Mouse (Mus musculus) liver, embryonic 16.5 days (tissue): ENCODE data around the gene Kif11. TPM values are rescaled to one million over a fixed set of nuclear protein-coding genes. Genes with fewer than 3 reads are reported as not detected.

Source experiments
- ATAC-seq: fragments of 200-750 bp; cut with Nextera tagmentation; 2 replicates; pipeline ENCODE4 v1.8.0; 2017; ENCODE audit warnings: low read depth, mild to moderate bottlenecking, moderate number of reproducible peaks, moderate library complexity
- H3K27ac ChIP-seq: fragments of 300-500 bp; sonication (generic); 2 replicates; pipeline ENCODE4 v1.5.1; 2014; ENCODE audit warnings: mild to moderate bottlenecking, low read length
- H3K27me3 ChIP-seq: fragments of 300-500 bp; sonication (generic); 2 replicates; pipeline ENCODE4 v1.6.1; 2014; ENCODE audit warnings: low read depth, low read length, mixed read lengths; ENCODE audit not compliant: control insufficient read depth, insufficient read depth
- H3K36me3 ChIP-seq: fragments of 300-500 bp; sonication (generic); 2 replicates; pipeline ENCODE4 v1.6.1; 2014; ENCODE audit warnings: mild to moderate bottlenecking; ENCODE audit not compliant: control insufficient read depth, insufficient read depth
- H3K4me1 ChIP-seq: fragments of 300-500 bp; sonication (generic); 2 replicates; pipeline ENCODE4 v1.6.1; 2014; ENCODE audit warnings: low read depth, low read length, mixed read lengths; ENCODE audit not compliant: control insufficient read depth
- H3K4me2 ChIP-seq: fragments of 300-500 bp; sonication (generic); 2 replicates; pipeline ENCODE4 v1.6.1; 2014; ENCODE audit warnings: low read depth, low read length, mixed read lengths
- H3K4me3 ChIP-seq: fragments of 300-500 bp; sonication (generic); 2 replicates; pipeline ENCODE4 v1.5.1; 2014; ENCODE audit warnings: low read depth, mild to moderate bottlenecking, low read length
- H3K9ac ChIP-seq: fragments of 300-500 bp; sonication (generic); 2 replicates; pipeline ENCODE4 v1.6.1; 2014; ENCODE audit warnings: low read depth, low read length
- H3K9me3 ChIP-seq: fragments of 300-500 bp; sonication (generic); replicated peaks from 2 replicates; pipeline ENCODE4 v1.6.1; 2016; ENCODE audit warnings: low read length; ENCODE audit not compliant: control insufficient read depth
- WGBS: fragments of 180-500 bp; shearing (Covaris S2); extraction: QIAGEN DNeasy Blood & Tissue Kit; methylation state at CpG from one replicate; pipeline ENCODE4 v1.1.7; 2014; ENCODE audit not compliant: insufficient replicate concordance; 5-methylcytosine and 5-hydroxymethylcytosine counted together
- polyA plus RNA-seq: library from polyadenylated mRNA; unstranded; fragments of >200 nt; fragmentation: Nextera tagmentation; extraction: Ambion mirVana; gene quantifications from 2 replicates; pipeline ENCODE4 v1.2.1, GENCODE M21; 2015

Kif11 gene
- polyA plus RNA-seq, 1 experiment from 2014 or later = 50.1 TPM

DNA sequence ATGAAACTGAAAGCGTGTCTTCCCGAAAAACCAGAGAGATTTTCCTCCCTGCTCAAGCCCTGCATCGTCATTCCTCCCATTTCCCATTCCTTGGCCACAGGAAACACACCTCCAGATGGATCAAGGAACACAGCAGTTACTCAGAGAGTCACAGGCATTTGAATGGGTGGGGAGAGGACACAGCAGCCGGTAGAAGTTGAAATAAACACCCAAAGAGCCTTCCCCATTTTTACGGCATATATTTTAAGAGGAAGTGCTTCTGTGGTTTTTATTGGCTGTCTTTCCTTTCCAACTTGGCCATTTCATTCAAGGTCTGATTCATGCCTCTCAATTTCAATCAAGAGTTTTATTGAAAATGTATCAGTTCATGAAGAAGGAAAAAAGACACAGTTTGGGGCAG is 72.0 kb downstream of the Kif11 start:
- no peak for ATAC-seq
- no peaks in the 10 kb centered on the region for H3K27me3 ChIP-seq
- peak overlapping the region; percentile 25; the same call in 1 of the 2 replicates for H3K4me3 ChIP-seq
- H3K36me3 ChIP-seq = no peaks in the 10 kb centered on the region
- no peak overlapping the region for H3K9ac ChIP-seq
- H3K4me1 ChIP-seq = peaks cover 5% of the 10 kb centered on the region
- H3K27ac ChIP-seq = no peak overlapping the region
- 25% methylated on average over 5 of the region's 5 CpGs for WGBS
- H3K4me2 ChIP-seq = 0 out of 2 replicates have a peak overlapping the region, but pooled peaks have one; percentile 12
- no peaks in the 10 kb centered on the region for H3K9me3 ChIP-seq

DNA sequence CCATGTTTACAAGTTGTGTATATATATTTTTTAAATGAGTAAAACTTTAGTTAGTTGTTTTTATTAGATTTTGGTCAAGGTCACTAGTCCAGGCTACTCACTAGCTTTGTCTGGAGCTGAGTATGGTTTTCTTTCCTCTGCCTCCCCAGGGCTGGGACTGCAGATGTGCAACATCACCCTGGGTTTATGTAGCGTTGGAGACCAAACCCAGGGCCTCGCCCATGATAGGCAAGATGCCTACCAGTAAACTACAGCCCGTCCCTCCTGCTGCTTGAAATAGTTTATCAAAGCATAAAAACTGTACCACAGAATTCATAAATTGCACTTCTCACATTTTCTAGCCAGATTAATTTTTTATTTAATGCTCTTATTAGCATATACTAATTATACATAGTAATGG is 73.0 kb downstream of the Kif11 start:
- H3K27ac ChIP-seq = no peak overlapping the region
- no peaks in the 10 kb centered on the region for H3K27me3 ChIP-seq
- H3K4me1 ChIP-seq = no peaks in the 10 kb centered on the region
- no peak for ATAC-seq
- H3K4me3 ChIP-seq = no peak overlapping the region
- no peak overlapping the region for H3K9ac ChIP-seq
- WGBS = 41% methylated on average over 3 of the region's 3 CpGs
- no peak overlapping the region for H3K4me2 ChIP-seq
- no peaks in the 10 kb centered on the region for H3K9me3 ChIP-seq
- no peaks in the 10 kb centered on the region for H3K36me3 ChIP-seq

DNA sequence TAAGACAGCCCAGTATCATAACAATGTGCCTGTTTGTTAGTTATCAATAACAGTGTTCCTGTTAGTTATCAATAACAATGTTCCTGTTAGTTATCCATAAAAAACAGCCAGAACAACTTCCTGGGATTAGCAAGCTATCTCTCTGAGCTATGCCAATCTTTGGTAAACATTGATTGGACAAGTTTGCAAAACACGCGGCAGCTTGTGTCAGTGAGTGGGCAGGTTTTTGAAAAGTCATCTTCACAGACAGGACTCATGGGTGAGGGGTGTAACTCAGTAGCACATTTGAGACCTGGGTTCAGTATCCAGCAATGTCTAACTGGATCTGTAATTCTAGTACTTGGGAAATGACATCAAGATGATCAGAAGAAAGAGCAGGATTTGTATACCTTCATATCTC is 79.3 kb downstream of the Kif11 start:
- Histone ChIP-seq H3K9ac (no peak overlapping the region), H3K4me2 (no peak overlapping the region), H3K27me3 (no peaks in the 10 kb centered on the region), H3K4me3 (no peak overlapping the region), H3K36me3 (no peaks in the 10 kb centered on the region), H3K27ac (no peak overlapping the region), H3K9me3 (peaks cover 2% of the 10 kb centered on the region; the same call in 1 of the 2 replicates), H3K4me1 (no peaks in the 10 kb centered on the region)
- WGBS = 42% methylated on average over 2 of the region's 2 CpGs
- ATAC-seq = no peak

DNA sequence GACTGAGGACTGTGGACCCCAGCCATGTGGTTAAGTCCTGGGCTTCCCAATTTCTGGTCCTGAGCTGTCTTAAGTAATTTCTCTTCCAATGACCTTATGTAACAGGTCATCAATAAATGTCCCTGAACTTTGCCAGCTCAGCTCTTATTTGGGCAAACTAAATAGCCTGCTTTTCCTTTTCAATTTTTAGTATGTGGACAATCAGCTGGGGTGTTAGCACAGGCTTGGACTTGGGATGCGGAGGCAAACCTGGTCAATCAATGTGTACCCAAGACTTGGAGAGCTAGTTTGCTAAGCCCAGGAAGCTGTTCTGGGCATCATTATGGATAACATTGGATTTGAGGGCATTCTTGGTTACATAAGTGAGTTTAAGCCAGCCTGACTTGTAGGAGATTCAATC is 79.8 kb downstream of the Kif11 start:
- Histone ChIP-seq H3K27ac (no peak overlapping the region), H3K36me3 (no peaks in the 10 kb centered on the region), H3K9ac (no peak overlapping the region), H3K4me2 (no peak overlapping the region), H3K4me3 (no peak overlapping the region), H3K4me1 (no peaks in the 10 kb centered on the region), H3K9me3 (peaks cover 2% of the 10 kb centered on the region; the same call in 1 of the 2 replicates), H3K27me3 (no peaks in the 10 kb centered on the region)
- 82% methylated on average over 1 of the region's 1 CpGs for WGBS
- ATAC-seq = no peak

DNA sequence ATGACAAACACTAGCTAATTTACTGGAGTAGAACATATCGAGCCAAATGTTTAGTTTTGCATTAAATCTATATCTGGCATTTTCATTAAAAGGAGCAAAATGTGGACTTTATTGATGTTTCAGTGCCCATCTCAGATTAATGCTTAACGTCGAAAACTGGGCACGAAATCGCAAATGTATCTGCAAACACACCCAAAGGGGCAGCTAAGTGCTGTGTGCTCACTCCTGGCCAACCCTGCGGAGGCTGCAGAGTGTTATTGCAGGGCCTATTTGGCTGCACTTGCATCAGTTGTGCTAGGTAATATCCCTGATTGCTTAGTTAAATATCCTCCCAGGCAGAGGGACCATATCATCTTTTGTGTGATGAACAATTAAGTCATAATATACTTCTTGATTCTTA is 81.8 kb downstream of the Kif11 start:
- Histone ChIP-seq H3K4me3 (no peak overlapping the region), H3K4me1 (no peaks in the 10 kb centered on the region), H3K4me2 (no peak overlapping the region), H3K27me3 (no peaks in the 10 kb centered on the region), H3K9ac (no peak overlapping the region), H3K36me3 (no peaks in the 10 kb centered on the region), H3K9me3 (peaks cover 2% of the 10 kb centered on the region; the same call in 1 of the 2 replicates), H3K27ac (no peak overlapping the region)
- ATAC-seq = no peak
- 74% methylated on average over 6 of the region's 6 CpGs for WGBS

DNA sequence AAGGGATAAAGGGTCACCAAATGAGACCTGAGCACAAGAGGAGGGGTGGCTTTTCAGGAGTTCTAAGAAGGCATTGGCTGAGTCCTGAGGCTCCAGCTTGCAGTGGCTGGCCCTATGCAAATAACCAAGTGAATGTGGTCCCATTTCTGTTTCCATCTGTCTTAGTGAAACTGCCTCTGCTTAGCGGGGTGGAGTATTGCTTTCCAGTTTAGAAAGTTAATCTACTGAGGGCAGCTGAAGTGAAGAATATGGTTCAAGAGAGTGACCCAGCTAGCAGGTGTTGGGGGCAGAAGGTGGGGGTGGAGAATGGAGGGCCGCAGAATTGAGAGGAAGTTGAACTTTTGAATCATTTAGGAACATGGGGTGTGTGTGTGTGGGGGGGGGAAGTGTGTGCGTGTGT is 90.2 kb downstream of the Kif11 start:
- 36% methylated on average over 3 of the region's 3 CpGs for WGBS
- Histone ChIP-seq H3K27ac (no peak overlapping the region), H3K9me3 (no peaks in the 10 kb centered on the region), H3K4me1 (no peaks in the 10 kb centered on the region), H3K36me3 (no peaks in the 10 kb centered on the region), H3K4me2 (no peak overlapping the region), H3K9ac (no peak overlapping the region), H3K4me3 (no peak overlapping the region), H3K27me3 (no peaks in the 10 kb centered on the region)
- no peak for ATAC-seq

DNA sequence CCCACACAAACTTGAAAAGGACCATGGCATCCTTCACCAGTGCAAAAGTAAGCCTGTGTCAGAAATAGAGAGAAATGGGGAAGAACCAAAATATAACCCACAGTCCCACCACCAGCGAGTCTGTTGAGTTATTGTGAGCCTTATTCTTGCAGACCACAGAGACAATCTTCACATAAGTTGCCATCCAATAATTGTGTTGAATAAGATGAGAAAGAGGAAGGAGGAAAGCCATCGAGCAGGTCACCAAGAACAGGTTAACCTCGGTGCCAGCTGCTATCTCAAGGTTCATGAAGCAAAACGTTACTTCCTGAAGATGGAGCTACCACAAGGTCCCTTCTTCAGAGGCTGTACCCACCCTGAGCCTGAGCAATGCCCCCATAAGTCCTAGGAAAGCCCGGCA is 90.8 kb downstream of the Kif11 start:
- no peak overlapping the region for H3K4me3 ChIP-seq

DNA sequence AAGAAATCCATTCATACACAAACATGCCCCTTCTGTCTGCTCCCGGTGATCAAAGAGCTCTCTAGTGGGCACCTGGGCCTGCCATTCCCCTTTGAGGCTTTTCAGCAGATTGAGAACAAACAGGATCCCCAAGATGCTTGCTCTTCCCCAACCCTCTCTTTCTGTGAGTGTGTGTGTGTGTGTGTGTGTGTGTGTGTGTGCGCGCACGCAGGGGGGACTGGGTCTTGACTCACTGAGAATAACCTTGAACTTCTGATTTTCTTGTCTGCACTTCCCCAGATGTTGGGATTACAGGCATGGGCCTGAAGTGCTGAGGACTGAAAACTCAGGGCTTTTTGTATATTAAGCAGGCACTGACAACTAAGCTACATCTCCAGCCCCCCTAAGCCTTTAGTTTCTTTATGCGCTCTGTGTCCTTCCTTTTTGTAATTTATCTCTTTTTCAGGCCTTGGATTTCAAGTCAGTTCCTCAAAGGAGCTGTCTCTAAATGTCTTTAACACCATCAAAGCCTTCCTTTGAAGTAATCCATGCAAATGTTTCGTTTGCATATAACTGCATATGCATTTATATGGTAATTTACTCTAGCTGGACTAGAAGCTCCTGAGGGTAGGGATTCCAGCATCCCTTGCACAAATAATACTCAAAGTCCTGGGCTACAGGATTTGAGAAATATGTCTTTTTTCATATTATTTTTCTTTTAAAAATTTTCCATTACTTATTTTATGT is 92.8 kb downstream of the Kif11 start:
- no peak for ATAC-seq

More for the DNA sequence above, 90.8 kb downstream of the Kif11 start:
- 37% methylated on average over 5 of the region's 5 CpGs for WGBS
- no peak for ATAC-seq
- Histone ChIP-seq H3K9me3 (no peaks in the 10 kb centered on the region), H3K9ac (no peak overlapping the region), H3K4me1 (no peaks in the 10 kb centered on the region), H3K27ac (no peak overlapping the region), H3K27me3 (no peaks in the 10 kb centered on the region), H3K4me2 (no peak overlapping the region), H3K36me3 (no peaks in the 10 kb centered on the region)

More for the DNA sequence above, 92.8 kb downstream of the Kif11 start:
- H3K4me3 ChIP-seq = no peak overlapping the region
- H3K27me3 ChIP-seq = no peaks in the 10 kb centered on the region
- H3K4me2 ChIP-seq = no peak overlapping the region
- H3K27ac ChIP-seq = no peak overlapping the region
- H3K36me3 ChIP-seq = no peaks in the 10 kb centered on the region
- WGBS = 52% methylated on average over 6 of the region's 6 CpGs
- H3K4me1 ChIP-seq = no peaks in the 10 kb centered on the region
- H3K9me3 ChIP-seq = no peaks in the 10 kb centered on the region
- H3K9ac ChIP-seq = no peak overlapping the region
